Mouse (Mus musculus) spleen, postnatal 36 days (tissue): ENCODE measurements around the gene Rnf19b.
A peak's percentile ranks its signal among the peaks of the same experiment; 100 is the strongest.

Source experiments
- DNase-seq, 2 experiments: peaks; one replicate each; pipeline ENCODE4 v3.0.0; 2022; ENCODE audit warnings: low spot score in 2 of 2, mixed read lengths in 1 of 2

Rnf19b gene

DNA sequence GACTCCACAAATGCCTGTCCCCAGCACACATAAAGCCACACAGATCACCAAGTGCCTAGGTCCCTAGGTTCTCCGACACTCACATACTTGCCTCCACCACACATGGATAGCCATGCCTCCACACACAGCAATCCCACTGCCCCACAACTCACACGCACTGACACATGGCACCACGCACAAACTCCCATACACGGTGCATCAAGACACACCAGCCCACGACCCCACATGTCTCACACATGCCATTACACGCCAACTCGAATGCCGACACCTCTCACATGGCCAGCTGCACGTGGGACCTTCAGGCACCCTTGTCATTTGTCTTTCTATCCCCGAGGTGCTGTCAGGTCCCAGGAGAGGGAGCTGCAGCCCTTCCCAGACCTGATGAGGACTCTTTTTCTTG, 61.6 kb downstream of the Rnf19b start:
- DNase-seq, result no peak

DNA sequence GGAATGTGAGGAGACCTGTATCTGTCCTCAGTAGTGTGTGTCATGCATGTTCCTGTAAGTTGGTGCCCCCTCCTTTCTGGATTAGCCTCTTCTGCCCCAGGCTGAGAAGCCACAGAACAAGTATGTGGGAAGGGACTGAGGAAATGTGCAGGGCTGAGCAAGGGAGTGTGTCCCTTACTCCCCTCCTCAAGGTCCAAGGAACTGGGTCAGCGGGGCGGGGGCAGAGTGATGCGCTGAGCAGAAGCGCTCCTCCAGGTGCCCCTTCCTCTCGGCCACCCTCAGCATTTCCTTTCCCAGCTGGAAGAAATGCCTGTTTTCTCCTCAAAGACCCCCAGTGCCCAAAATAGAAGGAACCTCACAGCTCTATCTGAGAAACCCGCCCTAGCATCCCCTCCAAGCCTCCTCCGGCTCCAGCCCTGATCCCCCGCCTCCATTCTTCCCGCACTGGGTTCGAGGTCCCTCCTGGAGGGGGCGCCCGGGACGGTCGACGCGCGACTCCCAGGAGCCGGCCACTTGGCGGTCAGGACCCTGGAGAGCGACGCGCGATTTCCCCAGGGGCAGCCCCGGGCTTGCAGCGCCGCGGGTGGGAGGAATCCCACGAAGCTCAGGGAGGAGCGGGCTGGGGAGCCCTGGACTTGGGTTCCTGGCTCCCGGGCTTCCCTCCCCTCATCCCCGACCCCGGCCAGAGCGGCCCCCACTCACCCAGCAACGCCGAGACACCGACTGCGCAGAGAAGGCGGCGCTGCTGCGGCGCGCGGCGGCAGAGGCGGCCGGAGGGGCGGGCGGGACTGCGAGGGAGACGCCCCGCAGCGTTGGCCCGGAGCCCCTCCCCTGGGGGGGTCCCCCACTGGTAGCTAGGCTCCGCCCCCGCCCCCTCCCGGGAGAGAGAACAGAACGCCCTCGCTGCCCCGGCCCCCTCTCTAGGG, 62.7 kb downstream of the Rnf19b start:
- DNase-seq, result peak; percentile 27 to 40

DNA sequence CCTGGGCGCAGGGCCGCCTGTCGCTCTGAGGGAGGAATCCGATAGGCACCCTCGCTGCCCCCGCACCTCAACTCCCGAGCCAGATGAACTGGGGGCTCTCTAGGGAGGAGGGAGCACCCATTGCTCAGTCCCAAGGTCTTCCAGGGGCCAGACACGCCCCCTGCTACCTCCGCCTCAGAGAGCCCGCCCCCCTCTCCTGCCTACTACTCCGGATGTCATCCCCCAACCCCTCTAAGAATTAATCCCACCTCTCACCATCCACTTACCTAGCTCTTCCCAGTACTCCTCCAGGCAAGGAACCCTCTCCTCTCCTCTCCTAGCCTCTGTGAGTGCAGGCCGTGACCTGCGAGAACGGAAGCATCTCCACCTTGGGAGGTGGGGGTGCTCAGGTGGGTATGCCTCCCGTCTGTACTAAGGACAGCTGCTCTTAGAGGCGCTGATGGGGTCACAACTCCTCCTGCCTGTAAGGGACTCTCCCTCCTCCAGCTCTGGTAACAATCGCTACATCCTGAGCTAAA, 63.6 kb downstream of the Rnf19b start, which contains the start of gene Hpca:
Gene Hpca (minus strand): TSS at position 468 of the 518 bp plus-strand sequence.
- DNase-seq, result no peak

DNA sequence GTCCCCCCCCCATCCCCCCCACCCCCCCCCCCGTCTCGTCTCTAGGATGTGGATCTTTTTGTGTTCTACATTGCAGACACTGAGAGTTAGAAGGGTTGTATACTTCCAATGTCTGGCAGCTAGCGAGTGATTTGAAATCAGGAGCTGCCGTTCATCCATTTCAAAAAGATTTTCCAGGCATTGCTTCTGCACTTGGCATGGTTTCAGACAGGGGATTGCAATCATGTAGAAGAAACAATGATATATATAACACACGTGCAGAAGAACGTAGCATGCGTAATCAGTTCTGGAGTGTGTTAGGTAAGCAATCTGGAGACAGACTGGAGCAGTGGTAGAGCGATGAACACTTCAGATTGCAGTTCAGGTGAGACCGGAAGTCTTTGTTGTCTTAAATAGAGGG, 64.0 kb downstream of the Rnf19b start:
- DNase-seq, result no peak

DNA sequence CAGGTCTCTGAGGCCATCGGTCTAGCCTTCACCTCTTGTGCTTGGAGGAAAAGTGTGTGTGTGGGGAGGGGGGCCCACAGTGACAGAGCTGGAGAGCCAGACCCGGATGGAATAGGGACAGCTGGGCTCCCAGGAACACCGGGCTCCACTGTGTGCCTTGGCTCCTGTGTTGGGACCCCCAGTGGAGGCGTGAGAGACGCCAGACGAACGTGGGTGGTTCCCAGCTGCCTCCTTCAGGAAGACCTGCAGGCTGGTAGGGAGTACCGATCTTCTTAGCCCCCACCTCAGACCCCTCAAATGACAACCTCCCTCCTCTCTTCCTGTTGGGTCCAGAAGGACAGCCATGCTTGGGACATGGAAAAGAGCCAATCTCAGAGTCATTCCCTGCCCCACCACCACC, 64.6 kb downstream of the Rnf19b start:
- no peak for DNase-seq

DNA sequence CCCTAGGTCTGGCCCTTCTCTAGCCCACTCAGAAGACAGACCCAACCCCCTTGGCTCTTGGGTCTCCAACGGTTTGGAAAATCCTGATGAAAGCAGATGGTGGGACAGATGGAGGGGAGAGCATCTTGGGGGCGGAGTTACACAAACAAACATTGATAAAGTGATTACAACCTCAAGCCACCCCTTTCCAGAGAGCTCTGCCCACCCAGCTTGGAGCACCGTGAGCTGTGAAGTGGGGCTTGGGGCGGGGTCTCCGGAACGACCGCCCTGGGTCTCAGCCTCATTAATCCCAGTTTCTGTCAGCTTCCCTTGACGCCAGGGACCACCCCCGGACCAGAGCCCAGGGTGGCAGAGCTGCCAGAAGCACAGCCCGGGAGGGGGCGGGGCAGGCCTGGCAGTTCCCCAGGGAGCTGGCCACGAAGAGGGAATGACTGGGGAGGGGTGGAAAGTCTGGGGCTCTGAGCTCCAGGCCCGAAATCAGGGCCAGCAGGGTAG, 66.6 kb downstream of the Rnf19b start:
- DNase-seq, result no peak

DNA sequence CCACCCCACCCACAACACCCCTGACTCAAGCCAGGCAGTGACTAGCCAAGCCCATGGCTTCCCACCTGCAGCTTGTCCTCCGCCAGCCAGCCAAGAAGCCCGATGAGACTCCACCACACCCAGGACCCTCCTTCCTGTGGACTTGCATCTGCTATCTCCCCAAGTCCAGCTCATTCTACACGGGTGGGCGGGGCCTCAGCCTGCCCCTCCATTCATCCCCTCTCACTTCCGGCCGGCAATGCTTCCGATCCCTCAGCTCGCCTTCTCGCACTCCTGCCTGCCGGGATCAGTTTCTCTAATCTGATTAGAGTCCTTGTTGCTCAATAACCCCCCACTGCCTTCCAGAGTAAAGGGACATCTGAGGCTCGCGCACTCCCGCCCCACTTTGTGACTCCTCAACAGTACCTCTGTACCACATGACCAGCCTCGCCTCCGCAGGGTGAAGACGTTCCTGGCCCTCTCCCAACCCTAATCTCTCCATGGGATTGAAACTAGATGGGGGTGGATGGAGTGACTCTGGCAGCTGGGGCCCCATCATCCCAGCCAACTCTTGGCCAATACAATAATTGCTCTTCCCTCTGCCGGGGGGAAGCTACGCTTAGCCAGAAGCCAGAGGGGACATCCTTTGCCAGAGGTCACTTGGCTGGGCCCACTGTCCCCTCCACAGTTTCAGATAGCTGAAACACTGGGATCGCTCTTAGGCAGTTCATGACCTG, 67.8 kb downstream of the Rnf19b start:
- no peak for DNase-seq

DNA sequence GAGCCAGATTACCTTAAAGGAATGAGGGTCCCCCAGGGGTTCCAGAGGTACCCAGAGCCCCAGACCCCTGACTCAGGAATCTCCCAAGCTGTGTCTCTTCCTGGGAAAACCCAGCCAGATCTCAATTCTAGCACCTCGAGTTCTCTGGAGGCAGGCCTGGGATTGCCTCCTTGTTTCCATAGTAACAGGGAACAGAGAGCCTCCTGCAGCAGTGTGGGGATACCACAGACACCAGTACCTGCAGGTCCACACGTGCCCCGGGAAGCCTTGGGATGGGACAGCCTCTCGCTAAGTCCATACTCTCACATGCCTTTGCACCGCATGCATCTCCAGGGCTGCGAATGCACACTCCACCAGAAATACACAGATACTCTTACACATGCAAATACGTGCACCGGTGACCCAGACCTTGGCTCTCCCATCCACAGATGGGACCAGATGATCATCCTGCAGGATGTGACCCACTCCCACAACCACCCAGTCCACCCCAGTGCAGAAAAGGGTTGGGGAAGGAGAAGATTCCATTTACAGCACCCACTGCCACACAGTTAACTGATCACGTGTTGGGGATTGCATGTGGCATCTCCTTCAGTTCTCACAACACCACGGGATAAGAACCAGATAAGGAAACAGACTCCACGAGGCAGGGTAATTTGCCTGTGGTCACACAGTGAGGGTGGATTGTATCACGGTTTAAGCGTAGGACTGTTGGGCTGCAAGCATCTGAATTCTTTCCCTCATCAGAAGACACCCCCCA, 70.7 kb downstream of the Rnf19b start:
- DNase-seq, result no peak

DNA sequence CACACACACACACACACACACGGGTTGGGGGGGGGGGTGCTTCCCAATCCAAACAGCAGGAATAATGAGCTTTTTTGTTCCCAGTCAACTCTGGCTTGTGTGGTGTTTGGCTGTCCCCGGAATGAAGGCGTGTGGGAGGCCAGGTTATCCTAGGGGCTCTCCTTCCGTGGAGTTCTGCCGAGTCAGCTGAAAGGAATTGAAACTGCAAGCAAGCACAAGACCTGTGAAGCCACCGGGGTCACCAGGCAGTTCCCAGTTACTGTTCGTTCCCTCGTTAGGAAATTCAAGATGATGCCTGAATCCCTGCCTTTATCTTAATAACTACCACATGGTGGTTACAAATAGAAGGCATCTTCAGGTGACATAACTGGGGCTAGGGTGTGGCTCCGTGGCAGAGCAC, 71.3 kb downstream of the Rnf19b start:
- DNase-seq, result no peak

DNA sequence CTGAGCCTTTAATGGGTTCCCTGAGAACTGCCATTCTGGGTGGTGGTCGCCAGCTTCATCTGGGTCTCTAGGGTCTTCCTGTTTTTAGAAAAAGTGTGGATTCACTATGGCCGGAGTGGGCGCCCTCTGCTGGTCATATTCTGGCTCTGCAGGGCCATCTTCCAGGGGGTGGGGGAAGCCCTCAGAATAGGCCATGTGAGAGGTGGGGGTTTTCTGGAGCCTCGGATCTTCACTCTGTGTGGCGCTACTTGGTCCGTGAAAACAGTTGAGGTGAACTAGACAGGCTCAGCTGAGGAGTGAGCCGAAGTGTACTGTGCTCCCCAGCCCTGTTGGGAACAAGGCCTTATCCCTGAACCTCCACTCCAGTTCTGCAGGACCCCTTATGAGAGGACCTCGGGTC, 72.1 kb downstream of the Rnf19b start:
- peak in 1 of 2 experiments; percentile 21 for DNase-seq

DNA sequence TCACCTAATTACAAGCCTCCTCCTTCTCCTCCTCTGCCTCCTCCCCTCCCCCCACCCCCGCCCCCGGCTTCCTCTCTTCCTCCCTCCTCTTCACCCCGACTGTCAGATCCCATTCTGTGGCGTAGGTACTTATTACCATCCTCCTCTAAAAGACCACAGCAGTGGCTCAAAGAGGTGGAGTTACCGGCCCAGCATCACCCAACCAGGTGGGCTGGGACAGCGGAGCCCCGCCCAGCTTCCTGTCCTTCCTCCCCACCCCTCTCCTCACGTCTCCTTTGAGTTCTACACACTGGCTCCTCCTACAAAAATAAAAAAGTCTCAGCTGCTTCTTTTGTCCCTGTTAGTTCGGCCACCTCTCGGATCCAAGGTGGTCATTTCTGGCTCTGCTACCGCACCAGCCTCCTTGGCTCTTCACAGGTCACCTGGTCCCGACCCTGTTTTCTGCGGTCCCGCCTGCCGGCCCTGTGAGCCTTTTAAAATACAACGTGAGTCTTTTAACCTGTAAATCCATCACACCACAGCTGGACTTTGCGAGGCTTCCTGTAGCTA, 72.8 kb downstream of the Rnf19b start:
- DNase-seq, result peak; percentile 39 to 52

DNA sequence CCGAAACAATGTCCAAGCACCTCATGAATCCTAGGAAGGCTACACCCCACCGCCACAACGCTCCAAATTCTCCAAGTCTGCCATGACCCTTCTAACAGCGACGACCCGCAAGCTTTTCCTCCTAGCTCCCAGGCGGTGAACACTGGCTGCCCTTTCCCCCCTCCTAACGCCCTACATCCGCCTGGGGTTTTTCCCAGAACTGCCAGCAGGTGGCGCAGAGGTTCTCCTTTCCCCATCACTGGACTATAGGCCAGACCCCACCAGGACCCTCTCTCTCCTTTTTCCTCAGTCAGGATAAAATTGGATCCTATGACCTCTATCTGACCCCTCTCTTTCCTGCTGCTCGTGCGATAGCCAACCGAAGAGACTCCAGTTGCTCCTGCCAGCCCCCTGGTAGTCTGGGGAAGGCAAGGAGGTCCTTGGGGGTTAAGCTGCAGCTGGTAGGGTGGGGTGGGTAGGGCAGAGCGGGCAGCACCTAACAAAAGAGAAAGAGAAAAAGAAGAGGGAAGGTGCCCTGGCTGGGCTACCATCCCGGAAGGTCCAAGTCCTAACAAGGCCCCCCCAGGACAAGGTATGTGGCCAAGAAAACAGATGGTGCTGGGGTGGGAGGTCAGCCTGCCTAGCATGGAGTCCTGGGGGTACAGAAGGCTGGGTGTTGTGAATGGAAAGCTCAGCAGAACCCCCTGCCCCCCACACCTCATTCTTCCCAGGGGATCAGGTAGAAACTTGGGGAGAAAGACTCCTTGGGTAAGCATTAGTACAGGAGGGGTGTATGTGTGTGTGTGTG, 76.9 kb downstream of the Rnf19b start:
- DNase-seq, result peak; percentile 39 to 48
